Mouse (Mus musculus): Measurements from ENCODE around the gene Med8. TPM values are rescaled to one million over a fixed set of nuclear protein-coding genes. Genes with fewer than 3 reads are reported as not detected.
A peak's percentile ranks its signal among the peaks of the same experiment; 100 is the strongest.

Gene Med8
- polyA plus RNA-seq, 1 experiment, result 31.0 TPM

- 82% methylated on average over 6 of the region's 6 CpGs for WGBS
Observed at GRCm38 (mm10) chr4:118394505-118394904, 14.6 kb upstream of the Med8 start.

GRCm38 (mm10) chr4:118395289-118395688, 13.8 kb upstream of the Med8 start:
- 80% methylated on average over 4 of the region's 4 CpGs for WGBS
- H3K27ac ChIP-seq (ENCODE audit: insufficient read depth, low read depth, low read length), result no peak overlapping the region
- peaks cover 2% of the 10 kb centered on the region; the same call in 1 of the 2 replicates for H3K4me1 ChIP-seq (ENCODE audit: control insufficient read depth, insufficient read depth, low read length)
- peaks cover 3% of the 10 kb centered on the region for H3K36me3 ChIP-seq (ENCODE audit: control insufficient read depth, insufficient read depth, low read length)
- no peaks in the 10 kb centered on the region for H3K27me3 ChIP-seq (replicated peaks; ENCODE audit: control insufficient read depth, insufficient read depth, low read length)
- TF ChIP-seq POLR2A (IDR thresholded peaks at IDR 0.05; ENCODE audit: low read depth, low read length), result no peak
- TF ChIP-seq CTCF (conservative IDR thresholded peaks at IDR 0.05; ENCODE audit: insufficient read depth, insufficient read length, low read depth, low read length), result no peak
- no peak for DNase-seq
- H3K4me3 ChIP-seq (ENCODE audit: insufficient read depth, low read depth, low read length), result no peak overlapping the region

More at GRCm38 (mm10) chr4:118394505-118394904, 14.6 kb upstream of the Med8 start:
- H3K27me3 ChIP-seq (replicated peaks; ENCODE audit: control insufficient read depth, insufficient read depth, low read length), result no peaks in the 10 kb centered on the region
- H3K27ac ChIP-seq (ENCODE audit: insufficient read depth, low read depth, low read length), result no peak overlapping the region
- H3K4me1 ChIP-seq (ENCODE audit: control insufficient read depth, insufficient read depth, low read length), result peaks cover 2% of the 10 kb centered on the region; the same call in 1 of the 2 replicates
- DNase-seq, result no peak
- no peak for TF ChIP-seq POLR2A (IDR thresholded peaks at IDR 0.05; ENCODE audit: low read depth, low read length)
- TF ChIP-seq CTCF (conservative IDR thresholded peaks at IDR 0.05; ENCODE audit: insufficient read depth, insufficient read length, low read depth, low read length), result no peak
- H3K36me3 ChIP-seq (ENCODE audit: control insufficient read depth, insufficient read depth, low read length), result peaks cover 3% of the 10 kb centered on the region
- H3K4me3 ChIP-seq (ENCODE audit: insufficient read depth, low read depth, low read length), result no peak overlapping the region

- H3K27ac ChIP-seq (ENCODE audit: insufficient read depth, low read depth, low read length), result no peak overlapping the region
- 38% methylated on average over 3 of the region's 3 CpGs for WGBS
- no peak for TF ChIP-seq POLR2A (IDR thresholded peaks at IDR 0.05; ENCODE audit: low read depth, low read length)
- TF ChIP-seq CTCF (conservative IDR thresholded peaks at IDR 0.05; ENCODE audit: insufficient read depth, insufficient read length, low read depth, low read length), result no peak
- no peaks in the 10 kb centered on the region for H3K27me3 ChIP-seq (replicated peaks; ENCODE audit: control insufficient read depth, insufficient read depth, low read length)
- H3K4me3 ChIP-seq (ENCODE audit: insufficient read depth, low read depth, low read length), result no peak overlapping the region
- peak; percentile 51 for DNase-seq
- H3K4me1 ChIP-seq (ENCODE audit: control insufficient read depth, insufficient read depth, low read length), result peaks cover 2% of the 10 kb centered on the region; the same call in 1 of the 2 replicates
- H3K36me3 ChIP-seq (ENCODE audit: control insufficient read depth, insufficient read depth, low read length), result peaks cover 3% of the 10 kb centered on the region
Observed at GRCm38 (mm10) chr4:118396433-118396832, 12.7 kb upstream of the Med8 start.

DNA sequence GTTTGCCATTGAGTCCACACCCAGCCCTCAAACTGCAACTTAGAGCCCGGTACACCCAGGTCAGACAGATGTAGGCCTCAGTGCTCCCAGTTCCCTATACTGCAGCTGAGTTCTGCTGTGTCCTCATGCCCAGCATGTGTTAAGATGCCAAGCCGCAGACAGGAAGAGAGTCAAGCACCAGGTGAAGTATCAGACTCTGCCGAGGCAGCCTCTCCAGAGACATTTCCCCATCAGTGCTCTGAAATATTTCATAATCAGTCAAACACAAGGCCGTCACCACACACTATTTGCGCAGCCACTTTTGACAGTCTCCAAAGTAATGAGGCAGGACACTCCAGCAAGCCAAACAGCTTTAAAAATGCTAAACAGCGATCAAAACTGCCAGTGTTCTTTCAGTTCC, 10.7 kb upstream of the Med8 start:
- DNase-seq, result no peak
- 95% methylated on average over 6 of the region's 6 CpGs for WGBS
- H3K36me3 ChIP-seq (ENCODE audit: control insufficient read depth, insufficient read depth, low read length), result peaks cover 3% of the 10 kb centered on the region

GRCm38 (mm10) chr4:118401421-118401820, 7.7 kb upstream of the Med8 start:
- no peak overlapping the region for H3K27ac ChIP-seq (ENCODE audit: insufficient read depth, low read depth, low read length)
- H3K27me3 ChIP-seq (replicated peaks; ENCODE audit: control insufficient read depth, insufficient read depth, low read length), result no peaks in the 10 kb centered on the region
- peaks cover 2% of the 10 kb centered on the region; the same call in 1 of the 2 replicates for H3K4me1 ChIP-seq (ENCODE audit: control insufficient read depth, insufficient read depth, low read length)
- no peak for TF ChIP-seq POLR2A (IDR thresholded peaks at IDR 0.05; ENCODE audit: low read depth, low read length)
- TF ChIP-seq CTCF (conservative IDR thresholded peaks at IDR 0.05; ENCODE audit: insufficient read depth, insufficient read length, low read depth, low read length), result no peak
- peaks cover 3% of the 10 kb centered on the region for H3K36me3 ChIP-seq (ENCODE audit: control insufficient read depth, insufficient read depth, low read length)
- H3K4me3 ChIP-seq (ENCODE audit: insufficient read depth, low read depth, low read length), result no peak overlapping the region
- 82% methylated on average over 3 of the region's 3 CpGs for WGBS
- DNase-seq, result no peak

More for the DNA sequence above, 10.7 kb upstream of the Med8 start:
- Histone ChIP-seq H3K4me3 (ENCODE audit: insufficient read depth, low read depth, low read length) (no peak overlapping the region), H3K27ac (ENCODE audit: insufficient read depth, low read depth, low read length) (no peak overlapping the region), H3K4me1 (ENCODE audit: control insufficient read depth, insufficient read depth, low read length) (peaks cover 2% of the 10 kb centered on the region; the same call in 1 of the 2 replicates), H3K27me3 (replicated peaks; ENCODE audit: control insufficient read depth, insufficient read depth, low read length) (no peaks in the 10 kb centered on the region)
- TF ChIP-seq CTCF (conservative IDR thresholded peaks at IDR 0.05; ENCODE audit: insufficient read depth, insufficient read length, low read depth, low read length) (no peak), POLR2A (IDR thresholded peaks at IDR 0.05; ENCODE audit: low read depth, low read length) (no peak)

- Histone ChIP-seq H3K27ac (ENCODE audit: insufficient read depth, low read depth, low read length) (no peak overlapping the region), H3K4me3 (ENCODE audit: insufficient read depth, low read depth, low read length) (no peak overlapping the region), H3K27me3 (replicated peaks; ENCODE audit: control insufficient read depth, insufficient read depth, low read length) (no peaks in the 10 kb centered on the region), H3K36me3 (ENCODE audit: control insufficient read depth, insufficient read depth, low read length) (peaks cover 3% of the 10 kb centered on the region), H3K4me1 (ENCODE audit: control insufficient read depth, insufficient read depth, low read length) (no peaks in the 10 kb centered on the region)
- no peak for DNase-seq
- 75% methylated on average over 5 of the region's 5 CpGs for WGBS
- TF ChIP-seq POLR2A (IDR thresholded peaks at IDR 0.05; ENCODE audit: low read depth, low read length) (no peak), CTCF (conservative IDR thresholded peaks at IDR 0.05; ENCODE audit: insufficient read depth, insufficient read length, low read depth, low read length) (no peak)
Observed at GRCm38 (mm10) chr4:118401918-118402317, 7.2 kb upstream of the Med8 start.

GRCm38 (mm10) chr4:118402701-118403100, 6.4 kb upstream of the Med8 start:
- H3K36me3 ChIP-seq (ENCODE audit: control insufficient read depth, insufficient read depth, low read length), result peaks cover 3% of the 10 kb centered on the region
- 80% methylated on average over 12 of the region's 12 CpGs for WGBS
- no peak overlapping the region for H3K4me3 ChIP-seq (ENCODE audit: insufficient read depth, low read depth, low read length)
- no peaks in the 10 kb centered on the region for H3K4me1 ChIP-seq (ENCODE audit: control insufficient read depth, insufficient read depth, low read length)
- TF ChIP-seq CTCF (conservative IDR thresholded peaks at IDR 0.05; ENCODE audit: insufficient read depth, insufficient read length, low read depth, low read length), result no peak
- TF ChIP-seq POLR2A (IDR thresholded peaks at IDR 0.05; ENCODE audit: low read depth, low read length), result no peak
- H3K27ac ChIP-seq (ENCODE audit: insufficient read depth, low read depth, low read length), result no peak overlapping the region
- no peaks in the 10 kb centered on the region for H3K27me3 ChIP-seq (replicated peaks; ENCODE audit: control insufficient read depth, insufficient read depth, low read length)
- no peak for DNase-seq
